Mouse (Mus musculus) bone marrow, adult 2 months (tissue): Measurements from ENCODE around the gene Spx.

ENCODE experiments used
- CTCF ChIP-seq: fragments of 200-500 bp; IDR thresholded peaks from 2 replicates; pipeline ENCODE4 v1.5.1; 2011; ENCODE audit warnings: low read length, control low read depth; ENCODE audit not compliant: control insufficient read depth, insufficient read depth
- POLR2A ChIP-seq: fragments of 200-500 bp; IDR thresholded peaks from 2 replicates; pipeline ENCODE4 v1.6.1; 2011; ENCODE audit warnings: low read depth, mild to moderate bottlenecking, control low read depth, low read length, borderline replicate concordance; ENCODE audit not compliant: control insufficient read depth

DNA sequence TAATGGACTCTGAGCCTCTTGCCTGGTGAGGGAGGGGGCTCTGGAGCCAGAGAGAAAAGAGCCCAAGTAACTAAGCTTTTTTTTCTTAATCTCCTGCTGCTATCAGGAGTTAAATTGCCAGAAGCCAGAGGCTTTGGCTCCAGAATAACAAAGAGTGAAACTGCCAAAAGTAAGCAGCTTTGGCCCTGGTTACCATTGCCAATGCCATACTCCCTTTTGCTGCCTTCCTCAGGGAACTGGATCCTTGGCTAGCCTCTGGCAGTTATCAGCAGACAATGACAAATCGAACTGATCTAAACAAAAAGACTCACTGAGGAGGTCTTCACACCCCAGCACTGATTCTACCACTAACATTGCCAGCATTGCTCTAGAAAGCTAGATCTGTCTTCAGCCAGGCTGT is 2.1 kb upstream of the Spx start:
- TF ChIP-seq CTCF (no peak), POLR2A (no peak)
